Mouse (Mus musculus): ENCODE data around the gene Fam19a3. TPM values are rescaled to one million over a fixed set of nuclear protein-coding genes. Genes with fewer than 3 reads are reported as not detected.

The Fam19a3 gene
- polyA plus RNA-seq, 1 experiment: 0.08 TPM

- Histone ChIP-seq H3K27me3 (ENCODE audit: control insufficient read depth, insufficient read depth, low read length) (0 out of 2 replicates have a peak, but pooled peaks cover 2% of the 10 kb centered on the region), H3K4me1 (ENCODE audit: control insufficient read depth, insufficient read depth, insufficient read length, low read length) (no peaks in the 10 kb centered on the region; the same call in 1 of the 2 replicates), H3K4me3 (ENCODE audit: low read depth, low read length) (no peak overlapping the region), H3K36me3 (ENCODE audit: control insufficient read depth, insufficient read depth, low read length) (no peaks in the 10 kb centered on the region), H3K27ac (ENCODE audit: insufficient read depth, low read depth, low read length) (no peak overlapping the region)
- TF ChIP-seq CTCF (IDR thresholded peaks at IDR 0.05; ENCODE audit: extremely low read depth, insufficient read length, insufficient replicate concordance, low read depth, low read length): no peak
- 57% methylated on average over 3 of the region's 3 CpGs for WGBS
These were observed 39.7 kb downstream of the Fam19a3 start for GRCm38 (mm10) chr3:104741954-104742353.

- no peak for TF ChIP-seq CTCF (IDR thresholded peaks at IDR 0.05; ENCODE audit: extremely low read depth, insufficient read length, insufficient replicate concordance, low read depth, low read length)
- no peak for TF ChIP-seq POLR2A (IDR thresholded peaks at IDR 0.05; ENCODE audit: low read depth, low read length)
- Histone ChIP-seq H3K4me3 (ENCODE audit: low read depth, low read length) (no peak overlapping the region), H3K27ac (ENCODE audit: insufficient read depth, low read depth, low read length) (no peak overlapping the region), H3K4me1 (ENCODE audit: control insufficient read depth, insufficient read depth, insufficient read length, low read length) (no peaks in the 10 kb centered on the region), H3K27me3 (ENCODE audit: control insufficient read depth, insufficient read depth, low read length) (no peaks in the 10 kb centered on the region), H3K36me3 (ENCODE audit: control insufficient read depth, insufficient read depth, low read length) (no peaks in the 10 kb centered on the region)
- 58% methylated on average over 7 of the region's 7 CpGs for WGBS
These were observed 47.0 kb downstream of the Fam19a3 start for GRCm38 (mm10) chr3:104734654-104735053.

GRCm38 (mm10) chr3:104732907-104733306, 48.7 kb downstream of the Fam19a3 start:
- TF ChIP-seq POLR2A (IDR thresholded peaks at IDR 0.05; ENCODE audit: low read depth, low read length) (no peak), CTCF (IDR thresholded peaks at IDR 0.05; ENCODE audit: extremely low read depth, insufficient read length, insufficient replicate concordance, low read depth, low read length) (no peak)
- no peak overlapping the region for H3K27ac ChIP-seq (ENCODE audit: insufficient read depth, low read depth, low read length)
- WGBS: 63% methylated on average over 3 of the region's 3 CpGs
- H3K4me3 ChIP-seq (ENCODE audit: low read depth, low read length): no peak overlapping the region
- no peaks in the 10 kb centered on the region for H3K4me1 ChIP-seq (ENCODE audit: control insufficient read depth, insufficient read depth, insufficient read length, low read length)
- H3K36me3 ChIP-seq (ENCODE audit: control insufficient read depth, insufficient read depth, low read length): no peaks in the 10 kb centered on the region
- no peaks in the 10 kb centered on the region for H3K27me3 ChIP-seq (ENCODE audit: control insufficient read depth, insufficient read depth, low read length)

GRCm38 (mm10) chr3:104729270-104729839, 52.3 kb downstream of the Fam19a3 start:
- Histone ChIP-seq H3K36me3 (ENCODE audit: control insufficient read depth, insufficient read depth, low read length) (no peaks in the 10 kb centered on the region), H3K27ac (ENCODE audit: insufficient read depth, low read depth, low read length) (no peak overlapping the region), H3K27me3 (ENCODE audit: control insufficient read depth, insufficient read depth, low read length) (no peaks in the 10 kb centered on the region), H3K4me3 (ENCODE audit: low read depth, low read length) (no peak overlapping the region), H3K4me1 (ENCODE audit: control insufficient read depth, insufficient read depth, insufficient read length, low read length) (no peaks in the 10 kb centered on the region)
- WGBS: 71% methylated on average over 6 of the region's 6 CpGs
- no peak for TF ChIP-seq POLR2A (IDR thresholded peaks at IDR 0.05; ENCODE audit: low read depth, low read length)
- no peak for TF ChIP-seq CTCF (IDR thresholded peaks at IDR 0.05; ENCODE audit: extremely low read depth, insufficient read length, insufficient replicate concordance, low read depth, low read length)

Other genes starting within 250 kb of the Fam19a3 start
- gene Slc16a1, start 143.2 kb downstream of the Fam19a3 start, polyA plus RNA-seq (2012; rRNA removed): 8.3 and 17.1 TPM in 2 replicates
- 35.1 and 45.3 TPM in 2 replicates for gene Ppm1j, start 784 bp downstream of the Fam19a3 start, polyA plus RNA-seq (2012; rRNA removed)
- 143 and 197 TPM in 2 replicates for gene Rhoc, start 6.5 kb upstream of the Fam19a3 start, polyA plus RNA-seq (2012; rRNA removed)
- gene Mov10, start 36.7 kb upstream of the Fam19a3 start, polyA plus RNA-seq (2012; rRNA removed): 34.9 and 46.1 TPM in 2 replicates
- 1.8 and 4.6 TPM in 2 replicates for gene St7l, start 82.2 kb upstream of the Fam19a3 start, polyA plus RNA-seq (2012; rRNA removed)
- 9.9 and 18.9 TPM in 2 replicates for gene Capza1, start 82.7 kb upstream of the Fam19a3 start, polyA plus RNA-seq (2012; rRNA removed)
- gene Wnt2b, start 180.1 kb upstream of the Fam19a3 start, polyA plus RNA-seq (2012; rRNA removed): 6.5 and 9.7 TPM in 2 replicates